Mouse (Mus musculus) intestine, embryonic 14.5 days (tissue): ENCODE results near the gene Gfra1. TPM values are rescaled to one million over a fixed set of nuclear protein-coding genes. Genes with fewer than 3 reads are reported as not detected.

Experiments used
- ATAC-seq: fragments of 200-750 bp; cut with Nextera tagmentation; replicated peaks from 2 replicates; pipeline ENCODE4 v1.8.0; 2017; ENCODE audit warnings: low read depth, moderate number of reproducible peaks, moderate TSS enrichment, moderate library complexity; ENCODE audit not compliant: low FRiP score, low TSS enrichment
- DNase-seq: peaks from one replicate; pipeline ENCODE4 v3.0.0-alpha.2; 2018; ENCODE audit warnings: low spot score
- H3K27ac ChIP-seq: fragments of 300-500 bp; sonication (generic); 2 replicates; pipeline ENCODE4 v1.5.1; 2014; ENCODE audit warnings: low read depth, mild to moderate bottlenecking, control low read depth
- H3K27me3 ChIP-seq: fragments of 300-500 bp; sonication (generic); replicated peaks from 2 replicates; pipeline ENCODE4 v1.6.1; 2014; ENCODE audit warnings: low read length, control low read depth; ENCODE audit not compliant: control insufficient read depth, insufficient read depth
- H3K36me3 ChIP-seq: fragments of 300-500 bp; sonication (generic); 2 replicates; pipeline ENCODE4 v1.6.1; 2014; ENCODE audit warnings: low read length, control low read depth; ENCODE audit not compliant: control insufficient read depth, insufficient read depth
- H3K4me1 ChIP-seq: fragments of 300-500 bp; sonication (generic); replicated peaks from 2 replicates; pipeline ENCODE4 v1.6.1; 2014; ENCODE audit warnings: low read length, control low read depth, mixed read lengths; ENCODE audit not compliant: control insufficient read depth, insufficient read depth
- H3K4me2 ChIP-seq: fragments of 300-500 bp; sonication (generic); 2 replicates; pipeline ENCODE4 v1.6.1; 2014; ENCODE audit warnings: low read length
- H3K4me3 ChIP-seq: fragments of 300-500 bp; sonication (generic); 2 replicates; pipeline ENCODE4 v1.5.1; 2014; ENCODE audit warnings: low read depth, low read length, control low read depth, mixed read lengths
- H3K9ac ChIP-seq: fragments of 300-500 bp; sonication (generic); 2 replicates; pipeline ENCODE4 v1.6.1; 2014; ENCODE audit warnings: mild to moderate bottlenecking, low read length
- H3K9me3 ChIP-seq: fragments of 300-500 bp; sonication (generic); 2 replicates; pipeline ENCODE4 v1.6.1; 2016; ENCODE audit warnings: low read length, control low read depth; ENCODE audit not compliant: control insufficient read depth
- WGBS: fragments of 180-500 bp; shearing (Covaris S2); extraction: QIAGEN DNeasy Blood & Tissue Kit; methylation state at CpG from one replicate; pipeline ENCODE4 v1.1.7; 2014; 5-methylcytosine and 5-hydroxymethylcytosine counted together
- polyA plus RNA-seq: library from polyadenylated mRNA; unstranded; fragments of >200 nt; fragmentation: Nextera tagmentation; extraction: Ambion mirVana; gene quantifications from 2 replicates; pipeline ENCODE4 v1.2.1, GENCODE M21; 2014

Gene Gfra1
- polyA plus RNA-seq, 1 experiment from 2014 or later = 34.3 TPM

GRCm38 (mm10) chr19:58202627-58203026 is 253.1 kb downstream of the Gfra1 start:
- Histone ChIP-seq H3K4me2 (no peak overlapping the region), H3K4me3 (no peak overlapping the region), H3K36me3 (no peaks in the 10 kb centered on the region), H3K27me3 (no peaks in the 10 kb centered on the region), H3K9me3 (no peaks in the 10 kb centered on the region), H3K4me1 (peaks cover 6% of the 10 kb centered on the region; the same call in 1 of the 2 replicates), H3K9ac (no peak overlapping the region), H3K27ac (no peak overlapping the region)
- WGBS = 59% methylated on average over 5 of the region's 5 CpGs
- ATAC-seq (no peak), DNase-seq (peak; percentile 43)

- Histone ChIP-seq H3K27ac (no peak overlapping the region), H3K36me3 (no peaks in the 10 kb centered on the region), H3K4me2 (no peak overlapping the region), H3K4me3 (no peak overlapping the region), H3K9ac (no peak overlapping the region), H3K4me1 (peaks cover 8% of the 10 kb centered on the region), H3K9me3 (no peaks in the 10 kb centered on the region), H3K27me3 (no peaks in the 10 kb centered on the region)
- ATAC-seq = no peak
- DNase-seq = no peak
- 71% methylated on average over 5 of the region's 5 CpGs for WGBS
Measured at GRCm38 (mm10) chr19:58199679-58200078, 256.0 kb downstream of the Gfra1 start.

GRCm38 (mm10) chr19:58193733-58194456 is 261.8 kb downstream of the Gfra1 start:
- H3K27ac ChIP-seq = peak overlapping the region; percentile 22; the same call in 1 of the 2 replicates
- H3K4me3 ChIP-seq = no peak overlapping the region
- DNase-seq = no peak
- peaks cover 20% of the 10 kb centered on the region for H3K4me1 ChIP-seq
- H3K27me3 ChIP-seq = no peaks in the 10 kb centered on the region
- H3K4me2 ChIP-seq = no peak overlapping the region
- no peaks in the 10 kb centered on the region for H3K36me3 ChIP-seq
- H3K9me3 ChIP-seq = no peaks in the 10 kb centered on the region
- ATAC-seq = 0 out of 2 replicates have a peak, but pooled peaks have one; percentile 36
- WGBS = 28% methylated on average over 7 of the region's 7 CpGs
- no peak overlapping the region for H3K9ac ChIP-seq

GRCm38 (mm10) chr19:58190947-58191346 is 264.8 kb downstream of the Gfra1 start:
- no peak for DNase-seq
- Histone ChIP-seq H3K27me3 (no peaks in the 10 kb centered on the region), H3K4me2 (no peak overlapping the region), H3K36me3 (no peaks in the 10 kb centered on the region), H3K9me3 (no peaks in the 10 kb centered on the region), H3K9ac (no peak overlapping the region), H3K27ac (no peak overlapping the region), H3K4me3 (no peak overlapping the region), H3K4me1 (peaks cover 14% of the 10 kb centered on the region)
- 59% methylated on average over 2 of the region's 2 CpGs for WGBS
- no peak for ATAC-seq

DNA sequence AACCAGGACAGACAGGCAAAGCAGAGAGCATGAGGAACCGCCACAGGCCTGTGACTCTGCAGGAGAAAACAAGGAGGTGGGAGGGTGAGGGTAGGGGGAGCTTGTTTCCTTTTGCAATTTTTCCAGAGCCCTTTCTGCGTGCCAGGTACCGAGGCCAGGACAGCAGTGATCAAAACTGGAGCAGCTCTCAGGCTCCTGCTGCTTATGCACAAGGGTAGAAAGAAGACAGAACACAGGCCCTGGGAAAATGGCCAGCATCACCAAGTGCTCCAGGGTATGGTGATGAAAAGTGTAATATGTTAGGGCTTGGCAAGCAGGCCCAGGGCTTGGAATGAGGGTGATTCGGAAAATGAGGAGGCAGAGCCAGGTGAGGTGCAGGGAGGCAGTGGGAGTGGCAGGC is 269.2 kb downstream of the Gfra1 start:
- no peak for DNase-seq
- ATAC-seq = no peak
- 39% methylated on average over 4 of the region's 4 CpGs for WGBS

More for the DNA sequence above, 269.2 kb downstream of the Gfra1 start:
- Histone ChIP-seq H3K27me3 (no peaks in the 10 kb centered on the region), H3K4me3 (no peak overlapping the region), H3K4me1 (no peaks in the 10 kb centered on the region), H3K27ac (no peak overlapping the region; the same call in 1 of the 2 replicates), H3K4me2 (no peak overlapping the region), H3K9me3 (no peaks in the 10 kb centered on the region), H3K9ac (no peak overlapping the region), H3K36me3 (no peaks in the 10 kb centered on the region)

Other genes starting within 250 kb of the Gfra1 start
- not detected in 2 replicates for gene Ccdc172, start 56.1 kb upstream of the Gfra1 start, polyA plus RNA-seq
- gene Pnlip, start 196.6 kb upstream of the Gfra1 start, polyA plus RNA-seq = 0.23 TPM in 1 of 2 replicates, not detected in the other